Mouse (Mus musculus) small intestine, adult 2 months (tissue): ENCODE results near the gene Adam22. TPM values are rescaled to one million over a fixed set of nuclear protein-coding genes. Genes with fewer than 3 reads are reported as not detected.

ENCODE experiments used
- H3K27ac ChIP-seq: fragments of 200-500 bp; 2 replicates; pipeline ENCODE4 v1.5.1; 2012; ENCODE audit warnings: low read depth, low read length, control low read depth, inconsistent platforms; ENCODE audit not compliant: insufficient read depth
- H3K27me3 ChIP-seq: fragments of 200-500 bp; 2 replicates; pipeline ENCODE4 v1.6.1; 2012; ENCODE audit warnings: mild to moderate bottlenecking, moderate library complexity, low read length, inconsistent platforms; ENCODE audit not compliant: control insufficient read depth, insufficient read depth
- H3K36me3 ChIP-seq: fragments of 200-500 bp; 2 replicates; pipeline ENCODE4 v1.6.1; 2012; ENCODE audit warnings: mild to moderate bottlenecking, low read length, control low read depth, inconsistent platforms; ENCODE audit not compliant: control insufficient read depth, insufficient read depth
- H3K4me1 ChIP-seq: fragments of 200-500 bp; 2 replicates; pipeline ENCODE4 v1.6.1; 2012; ENCODE audit warnings: low read length, inconsistent platforms, mixed read lengths; ENCODE audit not compliant: control insufficient read depth, insufficient read depth, insufficient read length
- H3K4me3 ChIP-seq: fragments of 200-500 bp; 2 replicates; pipeline ENCODE4 v1.5.1; 2012; ENCODE audit warnings: low read depth, mild to moderate bottlenecking, control low read depth, inconsistent platforms, low read length, moderate library complexity
- CTCF ChIP-seq: fragments of 200-500 bp; IDR thresholded peaks from 2 replicates; pipeline ENCODE4 v1.5.1; 2012; ENCODE audit warnings: low read depth, mild to moderate bottlenecking, control low read depth, inconsistent platforms, low read length, moderate library complexity, mixed read lengths; ENCODE audit not compliant: insufficient replicate concordance, insufficient read length; ENCODE audit errors: extremely low read depth
- POLR2A ChIP-seq: fragments of 200-500 bp; IDR thresholded peaks from 2 replicates; pipeline ENCODE4 v1.6.1; 2012; ENCODE audit warnings: low read depth, mild to moderate bottlenecking, control low read depth, inconsistent platforms, low read length, moderate library complexity
- WGBS: fragments of 180-500 bp; shearing (Covaris S2); methylation state at CpG from one replicate; pipeline ENCODE4 v1.1.7; 2018; 5-methylcytosine and 5-hydroxymethylcytosine counted together
- polyA plus RNA-seq: library from polyadenylated mRNA; depleted of rRNA; stranded (reverse); fragments of >200 nt; gene quantifications from 2 replicates; pipeline ENCODE4 v1.2.3, GENCODE M21; 2012

The Adam22 gene
- polyA plus RNA-seq, 1 experiment, result 0.22 TPM

GRCm38 (mm10) chr5:8120087-8120486, 247.9 kb downstream of the Adam22 start:
- Histone ChIP-seq H3K27me3 (no peaks in the 10 kb centered on the region), H3K4me1 (no peaks in the 10 kb centered on the region), H3K4me3 (no peak overlapping the region), H3K36me3 (no peaks in the 10 kb centered on the region), H3K27ac (no peak overlapping the region)
- WGBS, result 81% methylated on average over 2 of the region's 2 CpGs
- no peak for TF ChIP-seq POLR2A

- no peaks in the 10 kb centered on the region for H3K36me3 ChIP-seq
- H3K27ac ChIP-seq, result no peak overlapping the region
- no peaks in the 10 kb centered on the region for H3K4me1 ChIP-seq
- H3K27me3 ChIP-seq, result no peaks in the 10 kb centered on the region
- 73% methylated on average over 5 of the region's 5 CpGs for WGBS
- TF ChIP-seq POLR2A (no peak), CTCF (no peak)
- no peak overlapping the region for H3K4me3 ChIP-seq
Measured at GRCm38 (mm10) chr5:8116561-8117168, 251.3 kb downstream of the Adam22 start.

GRCm38 (mm10) chr5:8112246-8112645, 255.7 kb downstream of the Adam22 start:
- H3K4me3 ChIP-seq, result no peak overlapping the region
- no peak overlapping the region for H3K27ac ChIP-seq
- WGBS, result 86% methylated on average over 5 of the region's 5 CpGs
- TF ChIP-seq CTCF, result no peak
- no peak for TF ChIP-seq POLR2A
- no peaks in the 10 kb centered on the region for H3K4me1 ChIP-seq
- no peaks in the 10 kb centered on the region for H3K27me3 ChIP-seq
- no peaks in the 10 kb centered on the region for H3K36me3 ChIP-seq

GRCm38 (mm10) chr5:8111691-8112090, 256.3 kb downstream of the Adam22 start:
- WGBS, result 91% methylated on average over 3 of the region's 3 CpGs
- H3K36me3 ChIP-seq, result no peaks in the 10 kb centered on the region
- no peak overlapping the region for H3K27ac ChIP-seq
- no peaks in the 10 kb centered on the region for H3K4me1 ChIP-seq
- H3K27me3 ChIP-seq, result no peaks in the 10 kb centered on the region
- TF ChIP-seq CTCF, result no peak
- no peak for TF ChIP-seq POLR2A
- H3K4me3 ChIP-seq, result no peak overlapping the region

GRCm38 (mm10) chr5:8095689-8096088, 272.3 kb downstream of the Adam22 start:
- no peak overlapping the region for H3K4me3 ChIP-seq
- H3K27me3 ChIP-seq, result no peaks in the 10 kb centered on the region
- no peaks in the 10 kb centered on the region for H3K36me3 ChIP-seq
- WGBS, result 84% methylated on average over 1 of the region's 1 CpGs
- H3K27ac ChIP-seq, result no peak overlapping the region
- H3K4me1 ChIP-seq, result no peaks in the 10 kb centered on the region
- TF ChIP-seq CTCF, result no peak
- no peak for TF ChIP-seq POLR2A

- H3K27ac ChIP-seq, result no peak overlapping the region
- no peaks in the 10 kb centered on the region for H3K27me3 ChIP-seq
- H3K36me3 ChIP-seq, result no peaks in the 10 kb centered on the region
- no peak for TF ChIP-seq CTCF
- TF ChIP-seq POLR2A, result no peak
- no peaks in the 10 kb centered on the region for H3K4me1 ChIP-seq
- H3K4me3 ChIP-seq, result no peak overlapping the region
- 89% methylated on average over 5 of the region's 5 CpGs for WGBS
Measured at GRCm38 (mm10) chr5:8094921-8095320, 273.0 kb downstream of the Adam22 start.

GRCm38 (mm10) chr5:8088147-8088546, 279.8 kb downstream of the Adam22 start:
- WGBS, result 76% methylated on average over 3 of the region's 3 CpGs
- no peak overlapping the region for H3K27ac ChIP-seq
- TF ChIP-seq CTCF (no peak), POLR2A (no peak)
- no peak overlapping the region for H3K4me3 ChIP-seq
- H3K27me3 ChIP-seq, result no peaks in the 10 kb centered on the region
- no peaks in the 10 kb centered on the region for H3K36me3 ChIP-seq
- no peaks in the 10 kb centered on the region; the same call in 1 of the 2 replicates for H3K4me1 ChIP-seq
